In the genomic region with DNA sequence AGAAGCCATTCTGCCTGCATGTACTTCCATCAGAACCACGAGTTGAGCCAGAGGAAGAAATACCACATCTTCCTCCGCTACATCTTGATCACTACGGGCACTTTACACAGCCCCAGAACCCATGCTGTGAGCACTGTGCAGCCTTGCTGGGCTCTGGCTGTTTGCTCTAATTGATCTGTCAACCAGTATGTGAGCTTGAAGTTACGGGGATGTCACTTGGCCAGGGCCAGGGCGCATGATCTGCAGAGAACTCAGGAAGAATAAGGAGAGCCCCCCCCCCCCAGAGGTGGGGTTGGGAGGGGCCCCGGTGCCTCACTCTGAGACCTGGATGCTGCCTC, we compare ENCODE assay signal across 13 mouse cellular contexts. TPM values are rescaled to one million over a fixed set of nuclear protein-coding genes. Genes with fewer than 3 reads are reported as not detected.
DNase-seq lines count a peak whose midpoint lies in the region; ATAC-seq lines count a peak whose summit lies in the region.
"Had no signal": no experiment of that assay in that cellular context is flagged by ENCODE, and none has a peak within 500 bp of the region (broad histone marks: within the 10 kb centered on the region; RNA-seq: fewer than 3 reads in every experiment).

No protein-coding gene starts in this region.

- H3K4me3 ChIP-seq in kidney, embryonic 16.5 days (ENCODE audit: low read length): no peak overlapping the region
- H3K4me3 ChIP-seq in kidney, embryonic 14.5 days (ENCODE audit: low read length): no peak overlapping the region
- H3K4me3 ChIP-seq in hindbrain, embryonic 12.5 days: no peak overlapping the region
- no peak overlapping the region for H3K4me3 ChIP-seq in midbrain, embryonic 16.5 days (ENCODE audit: low read depth, low read length)
- H3K4me3 ChIP-seq: hindbrain, embryonic 15.5 days; kidney, embryonic 15.5 days had no signal

- intact Hi-C loops in left cerebral cortex, postnatal 25 days (cut with DNase I): no loop called here

- H3K9ac ChIP-seq in kidney, embryonic 16.5 days (replicated peaks; ENCODE audit: low read length): no peak overlapping the region
- no peak overlapping the region for H3K9ac ChIP-seq in kidney, embryonic 14.5 days (ENCODE audit: low read depth, low read length)
- no peak overlapping the region for H3K9ac ChIP-seq in hindbrain, embryonic 12.5 days
- no peak overlapping the region for H3K9ac ChIP-seq in midbrain, embryonic 16.5 days (ENCODE audit: low read depth, low read length)
- H3K9ac ChIP-seq: hindbrain, embryonic 15.5 days; kidney, embryonic 15.5 days; lung, embryonic 14.5 days had no signal

- H3K4me1 ChIP-seq in kidney, embryonic 16.5 days (ENCODE audit: insufficient read depth, low read length): peaks cover 17% of the 10 kb centered on the region
- 0 out of 2 replicates have a peak, but pooled peaks cover 8% of the 10 kb centered on the region for H3K4me1 ChIP-seq in kidney, embryonic 14.5 days (ENCODE audit: control insufficient read depth, insufficient read depth, low read length)
- peaks cover 18% of the 10 kb centered on the region for H3K4me1 ChIP-seq in hindbrain, embryonic 12.5 days
- H3K4me1 ChIP-seq in midbrain, embryonic 16.5 days (ENCODE audit: control insufficient read depth, insufficient read depth, low read length): peaks cover 18% of the 10 kb centered on the region; the same call in 1 of the 2 replicates

- no peaks in the 10 kb centered on the region for H3K27me3 ChIP-seq in kidney, embryonic 16.5 days (ENCODE audit: insufficient read depth, low read length)
- H3K27me3 ChIP-seq in kidney, embryonic 14.5 days (ENCODE audit: control insufficient read depth, insufficient read depth, low read length): no peaks in the 10 kb centered on the region
- no peaks in the 10 kb centered on the region for H3K27me3 ChIP-seq in hindbrain, embryonic 12.5 days
- no peaks in the 10 kb centered on the region for H3K27me3 ChIP-seq in midbrain, embryonic 16.5 days (ENCODE audit: control insufficient read depth, insufficient read depth, low read depth, low read length)
- H3K27me3 ChIP-seq: CH12.LX; hindbrain, embryonic 15.5 days; kidney, embryonic 15.5 days had no signal

- no peak overlapping the region for H3K4me2 ChIP-seq in kidney, embryonic 16.5 days (replicated peaks; ENCODE audit: low read depth, low read length)
- no peak overlapping the region for H3K4me2 ChIP-seq in kidney, embryonic 14.5 days (replicated peaks; ENCODE audit: low read depth, low read length)
- H3K4me2 ChIP-seq in hindbrain, embryonic 12.5 days (replicated peaks): no peak overlapping the region
- H3K4me2 ChIP-seq in midbrain, embryonic 16.5 days (ENCODE audit: low read length): no peak overlapping the region
- H3K4me2 ChIP-seq: hindbrain, embryonic 15.5 days; kidney, embryonic 15.5 days; lung, embryonic 14.5 days had no signal

- 0 out of 2 replicates have a peak, but pooled peaks cover 3% of the 10 kb centered on the region for H3K36me3 ChIP-seq in kidney, embryonic 16.5 days (ENCODE audit: insufficient read depth, low read length)
- H3K36me3 ChIP-seq in kidney, embryonic 14.5 days (ENCODE audit: control insufficient read depth, insufficient read depth, low read length): no peaks in the 10 kb centered on the region
- no peaks in the 10 kb centered on the region for H3K36me3 ChIP-seq in hindbrain, embryonic 12.5 days
- no peaks in the 10 kb centered on the region for H3K36me3 ChIP-seq in midbrain, embryonic 16.5 days (ENCODE audit: control insufficient read depth, insufficient read depth, low read length)
- H3K36me3 ChIP-seq: hindbrain, embryonic 15.5 days; kidney, embryonic 15.5 days had no signal

- H3K27ac ChIP-seq in kidney, embryonic 16.5 days (ENCODE audit: low read length): no peak overlapping the region
- H3K27ac ChIP-seq in kidney, embryonic 14.5 days (ENCODE audit: low read depth, low read length): no peak overlapping the region
- H3K27ac ChIP-seq in hindbrain, embryonic 12.5 days: no peak overlapping the region
- H3K27ac ChIP-seq in midbrain, embryonic 16.5 days (ENCODE audit: low read length): no peak overlapping the region
- H3K27ac ChIP-seq: hindbrain, embryonic 15.5 days; kidney, embryonic 15.5 days had no signal

- WGBS in kidney, embryonic 16.5 days: 71% methylated on average over 6 of the region's 6 CpGs
- WGBS in kidney, embryonic 14.5 days: 57% methylated on average over 6 of the region's 6 CpGs
- 14% methylated on average over 6 of the region's 6 CpGs for WGBS in hindbrain, embryonic 12.5 days
- WGBS in midbrain, embryonic 16.5 days: 13% methylated on average over 6 of the region's 6 CpGs

- 0 out of 2 replicates have a peak, but pooled peaks have one; percentile 29 for ATAC-seq in kidney, embryonic 16.5 days (ENCODE audit: low FRiP score, low TSS enrichment)
- ATAC-seq in kidney, embryonic 14.5 days (ENCODE audit: low FRiP score, low TSS enrichment): no peak
- ATAC-seq in common myeloid progenitor, adult 5-6 weeks (replicated peaks; ENCODE audit: low read depth, poor library complexity, severe bottlenecking): peak; percentile 70
- ATAC-seq in hindbrain, embryonic 12.5 days (ENCODE audit: low FRiP score): peak; percentile 26
- 0 out of 2 replicates have a peak, but pooled peaks have one; percentile 47 for ATAC-seq in midbrain, embryonic 16.5 days

- peaks cover 10% of the 10 kb centered on the region; the same call in 1 of the 2 replicates for H3K9me3 ChIP-seq in kidney, embryonic 16.5 days (ENCODE audit: low read length)
- H3K9me3 ChIP-seq in kidney, embryonic 14.5 days (ENCODE audit: control insufficient read depth, low read length): peaks cover 6% of the 10 kb centered on the region; the same call in 1 of the 2 replicates
- peaks cover 8% of the 10 kb centered on the region; the same call in 1 of the 2 replicates for H3K9me3 ChIP-seq in hindbrain, embryonic 12.5 days (replicated peaks)
- no peaks in the 10 kb centered on the region for H3K9me3 ChIP-seq in midbrain, embryonic 16.5 days (replicated peaks; ENCODE audit: control insufficient read depth, low read length, poor library complexity, severe bottlenecking)
- H3K9me3 ChIP-seq: hindbrain, embryonic 15.5 days; kidney, embryonic 15.5 days had no signal

- no peak for DNase-seq in cerebellum, adult 11-12 months
- no peak for DNase-seq in left cerebral cortex, postnatal 25 days (ENCODE audit: low spot score in 2 of 2)
- DNase-seq: adrenal gland, adult 8-10 months; lung, embryonic 14.5 days; thymus, postnatal 36 days had no signal

RNA-seq across cellular contexts. Expression of a gene that starts 13.0 kb away (rescaled TPM):
- 18.0 and 24.1 TPM in 2 replicates for polyA plus RNA-seq in kidney, embryonic 16.5 days (2015; fragmentation: Nextera tagmentation; extraction: Ambion mirVana)
- polyA plus RNA-seq in kidney, embryonic 14.5 days (2014; fragmentation: Nextera tagmentation; extraction: Ambion mirVana): 13.9 and 16.6 TPM in 2 replicates
- 9.5 and 13.7 TPM in 2 replicates for total RNA-seq in common myeloid progenitor, adult 5-6 weeks (2017)
- polyA plus RNA-seq in hindbrain, embryonic 12.5 days (2016; fragmentation: Nextera tagmentation; extraction: Ambion mirVana): 15.5 and 22.7 TPM in 2 replicates
- polyA plus RNA-seq in midbrain, embryonic 16.5 days (2015; fragmentation: Nextera tagmentation; extraction: Ambion mirVana): 24.0 and 24.6 TPM in 2 replicates
- total RNA-seq in left cerebral cortex, postnatal 25 days (2021): 100 to 1,000 TPM; 170 to 172 TPM
- total RNA-seq: CH12.LX had no signal
